ENCODE assay signal across 7 mouse cellular contexts in genomic region chr3:52510088-52510765, GRCm38 (mm10).
DNase-seq lines count a peak whose midpoint lies in the region; ATAC-seq and TF ChIP-seq lines count a peak whose summit lies in the region.

No protein-coding gene starts in this region.

- no peaks in the 10 kb centered on the region for H3K36me3 ChIP-seq in embryonic facial prominence, embryonic 13.5 days
- H3K36me3 ChIP-seq in hindbrain, postnatal 0 days (ENCODE audit: insufficient read depth, low read length): no peaks in the 10 kb centered on the region
- H3K36me3 ChIP-seq in limb, embryonic 14.5 days (ENCODE audit: control insufficient read depth, insufficient read depth, low read length): no peaks in the 10 kb centered on the region

- no peaks in the 10 kb centered on the region for H3K27me3 ChIP-seq in embryonic facial prominence, embryonic 13.5 days
- no peaks in the 10 kb centered on the region for H3K27me3 ChIP-seq in hindbrain, postnatal 0 days (ENCODE audit: insufficient read depth, low read length)
- H3K27me3 ChIP-seq in limb, embryonic 14.5 days (ENCODE audit: control insufficient read depth, insufficient read depth, low read length): no peaks in the 10 kb centered on the region

- H3K9me3 ChIP-seq in embryonic facial prominence, embryonic 13.5 days: peaks cover 4% of the 10 kb centered on the region; the same call in 1 of the 2 replicates
- no peaks in the 10 kb centered on the region for H3K9me3 ChIP-seq in hindbrain, postnatal 0 days (ENCODE audit: low read length)
- H3K9me3 ChIP-seq in limb, embryonic 14.5 days (ENCODE audit: control insufficient read depth, low read length): no peaks in the 10 kb centered on the region; the same call in 1 of the 2 replicates

- H3K4me3 ChIP-seq in embryonic facial prominence, embryonic 13.5 days: peak overlapping the region; percentile 22
- peak overlapping the region; percentile 5; the same call in 1 of the 2 replicates for H3K4me3 ChIP-seq in hindbrain, postnatal 0 days (ENCODE audit: low read length)
- no peak overlapping the region for H3K4me3 ChIP-seq in limb, embryonic 14.5 days (replicated peaks; ENCODE audit: low read length)

- H3K27ac ChIP-seq in embryonic facial prominence, embryonic 13.5 days: no peak overlapping the region
- no peak overlapping the region for H3K27ac ChIP-seq in hindbrain, postnatal 0 days
- H3K27ac ChIP-seq in limb, embryonic 14.5 days (replicated peaks; ENCODE audit: low read depth, low read length): no peak overlapping the region

- peaks cover 8% of the 10 kb centered on the region for H3K4me1 ChIP-seq in embryonic facial prominence, embryonic 13.5 days
- H3K4me1 ChIP-seq in hindbrain, postnatal 0 days (ENCODE audit: insufficient read depth, low read length): no peaks in the 10 kb centered on the region
- no peaks in the 10 kb centered on the region for H3K4me1 ChIP-seq in limb, embryonic 14.5 days (ENCODE audit: control insufficient read depth, insufficient read depth, low read length)

- no peak for TF ChIP-seq POLR2A in limb, embryonic 14.5 days (IDR thresholded peaks at IDR 0.05; ENCODE audit: borderline replicate concordance, extremely low read depth, insufficient read depth, insufficient read length)

- DNase-seq in thymus, postnatal 4 days: peak; percentile 37
- no peak for DNase-seq in thymus, postnatal 0 days (ENCODE audit: low spot score)
- peak; percentile 72 for DNase-seq in hindbrain, postnatal 0 days (ENCODE audit: low spot score)
- DNase-seq in limb, embryonic 14.5 days (ENCODE audit: low spot score): no peak
- peak; percentile 17 for DNase-seq in skeletal muscle tissue, adult 2 months (ENCODE audit: low read depth, low spot score)
- DNase-seq in natural killer cell, adult 2 months (ENCODE audit: low spot score in 2 of 2): no peak

- no peak overlapping the region for H3K9ac ChIP-seq in embryonic facial prominence, embryonic 13.5 days
- H3K9ac ChIP-seq in hindbrain, postnatal 0 days (replicated peaks; ENCODE audit: low read length): no peak overlapping the region
- H3K9ac ChIP-seq in limb, embryonic 14.5 days (ENCODE audit: low read depth, low read length, severe bottlenecking): no peak overlapping the region

- no peak for ATAC-seq in embryonic facial prominence, embryonic 13.5 days (ENCODE audit: insufficient number of reproducible peaks, insufficient read depth, low FRiP score, low TSS enrichment, low read depth)
- peak; percentile 80 for ATAC-seq in hindbrain, postnatal 0 days
- ATAC-seq in limb, embryonic 14.5 days (ENCODE audit: low FRiP score, low read depth): no peak

- TF ChIP-seq CTCF in hindbrain, postnatal 0 days (IDR thresholded peaks at IDR 0.05; ENCODE audit: low read depth): no peak

- 63% methylated on average over 12 of the region's 12 CpGs for WGBS in embryonic facial prominence, embryonic 13.5 days
- WGBS in hindbrain, postnatal 0 days: 63% methylated on average over 12 of the region's 12 CpGs
- WGBS in limb, embryonic 14.5 days: 61% methylated on average over 12 of the region's 12 CpGs

- H3K4me2 ChIP-seq in embryonic facial prominence, embryonic 13.5 days: peak overlapping the region; percentile 45
- peak overlapping the region; percentile 35 for H3K4me2 ChIP-seq in hindbrain, postnatal 0 days (ENCODE audit: low read depth, low read length)
- peak overlapping the region; percentile 37; the same call in 1 of the 2 replicates for H3K4me2 ChIP-seq in limb, embryonic 14.5 days (replicated peaks; ENCODE audit: low read depth, low read length, severe bottlenecking)

Comparison
In these comparisons a context has a peak if more than half of its experiments do, and no peak if none do; other contexts are left out.
1. DNase-seq: peak in thymus, postnatal 4 days (single experiment), hindbrain, postnatal 0 days (single experiment) and skeletal muscle tissue, adult 2 months (single experiment); none in thymus, postnatal 0 days (single experiment), limb, embryonic 14.5 days (single experiment) and natural killer cell, adult 2 months (0 of 2).
2. Peak in every context shown above with its lines, with median percentiles within 50 percentile points of each other: H3K4me2 ChIP-seq.